Mouse (Mus musculus) liver, embryonic 14.5 days (tissue): Measurements from ENCODE around the gene Ppp4r4.

ENCODE experiments used
- CTCF ChIP-seq: IDR thresholded peaks from 2 replicates; pipeline ENCODE4 v1.5.1; 2016; ENCODE audit warnings: antibody characterized with exemption, low read depth, control low read depth
- EP300 ChIP-seq: IDR thresholded peaks from 2 replicates; pipeline ENCODE4 v1.6.1; 2016; ENCODE audit warnings: antibody characterized with exemption, low read depth

DNA sequence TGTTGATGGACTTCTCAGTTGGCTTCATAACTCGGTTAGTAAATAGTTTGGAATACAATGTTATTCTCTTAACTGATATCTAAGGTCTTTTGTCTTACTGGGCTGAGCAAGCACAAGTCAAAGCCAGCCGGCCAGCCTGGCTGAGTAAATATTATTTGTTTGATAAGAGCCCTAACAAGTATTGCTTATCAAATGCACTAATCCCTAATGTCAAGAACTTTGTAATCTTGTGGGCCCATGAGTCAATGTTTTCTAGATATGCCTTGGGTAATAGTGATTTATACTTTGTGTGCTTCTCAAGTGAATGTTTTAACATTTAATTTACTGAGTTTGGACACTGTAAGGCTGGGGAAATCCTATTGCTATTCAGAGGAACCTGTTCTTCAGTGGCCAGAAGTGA is 66.3 kb downstream of the Ppp4r4 start:
- no peak for TF ChIP-seq CTCF
- TF ChIP-seq EP300: no peak
